Mouse (Mus musculus): ENCODE measurements around the gene Slc35d1.

GRCm38 (mm10) chr4:103213859-103214497 lies 986 bp downstream of the Slc35d1 start:
- TF ChIP-seq POLR2A (IDR thresholded peaks at IDR 0.05; ENCODE audit: borderline replicate concordance, insufficient read depth, low read length) (no peak), CTCF (IDR thresholded peaks at IDR 0.05; ENCODE audit: borderline replicate concordance, insufficient read depth, low read depth, low read length) (no peak)

Data from cerebellum, adult 2 months (tissue).